Mouse (Mus musculus) forebrain, embryonic 14.5 days (tissue): Measurements from ENCODE around the gene Galntl5. TPM values are rescaled to one million over a fixed set of nuclear protein-coding genes. Genes with fewer than 3 reads are reported as not detected.
"Not testable (repeated sequence)": the region's sequence is repeated elsewhere in the genome, so short reads cannot be mapped to it uniquely, and the experiment has no call there.

Source experiments
- ATAC-seq: fragments of 200-750 bp; cut with Nextera tagmentation; 2 replicates; pipeline ENCODE4 v1.8.0; 2017; ENCODE audit warnings: mild to moderate bottlenecking, moderate library complexity
- DNase-seq: peaks from one replicate; pipeline ENCODE4 v3.0.0-alpha.2; 2015; ENCODE audit warnings: low spot score
- H3K27ac ChIP-seq: fragments of 300-500 bp; sonication (generic); 2 replicates; pipeline ENCODE4 v1.5.1; 2014; ENCODE audit warnings: low read depth, mild to moderate bottlenecking, control low read depth, low read length, moderate library complexity
- H3K27me3 ChIP-seq: fragments of 300-500 bp; sonication (generic); replicated peaks from 2 replicates; pipeline ENCODE4 v1.6.1; 2014; ENCODE audit warnings: low read length, control low read depth, mixed read lengths; ENCODE audit not compliant: control insufficient read depth, insufficient read depth
- H3K36me3 ChIP-seq: fragments of 300-500 bp; sonication (generic); 2 replicates; pipeline ENCODE4 v1.6.1; 2014; ENCODE audit warnings: low read length, control low read depth; ENCODE audit not compliant: control insufficient read depth, insufficient read depth
- H3K4me1 ChIP-seq: fragments of 300-500 bp; sonication (generic); 2 replicates; pipeline ENCODE4 v1.6.1; 2014; ENCODE audit warnings: antibody characterized with exemption, low read length, control low read depth; ENCODE audit not compliant: control insufficient read depth, insufficient read depth
- H3K4me2 ChIP-seq: fragments of 300-500 bp; sonication (generic); 2 replicates; pipeline ENCODE4 v1.6.1; 2014; ENCODE audit warnings: mild to moderate bottlenecking, control low read depth, low read length
- H3K4me3 ChIP-seq: fragments of 300-500 bp; sonication (generic); 2 replicates; pipeline ENCODE4 v1.5.1; 2014; ENCODE audit warnings: low read depth, low read length, control low read depth
- H3K9ac ChIP-seq: fragments of 300-500 bp; sonication (generic); 2 replicates; pipeline ENCODE4 v1.6.1; 2014; ENCODE audit warnings: mild to moderate bottlenecking, low read length, control low read depth, moderate library complexity
- H3K9me3 ChIP-seq: fragments of 300-500 bp; sonication (generic); replicated peaks from 2 replicates; pipeline ENCODE4 v1.6.1; 2016; ENCODE audit warnings: low read length, control low read depth, mixed read lengths; ENCODE audit not compliant: control insufficient read depth
- WGBS: fragments of 180-500 bp; shearing (Covaris S2); extraction: QIAGEN DNeasy Blood & Tissue Kit; methylation state at CpG from one replicate; pipeline ENCODE4 v1.1.7; 2014; 5-methylcytosine and 5-hydroxymethylcytosine counted together
- polyA plus RNA-seq: library from polyadenylated mRNA; unstranded; fragments of >200 nt; fragmentation: Nextera tagmentation; extraction: Ambion mirVana; gene quantifications from 2 replicates; pipeline ENCODE4 v1.2.1, GENCODE M21; 2014

The Galntl5 gene
- polyA plus RNA-seq, 1 experiment from 2014 or later, result not detected

- peak within 1 kb of the TSS; percentile 70 for H3K4me3 ChIP-seq
- H3K9ac ChIP-seq, result peak within 1 kb of the TSS; percentile 81
- DNase-seq (no peak), ATAC-seq (no peak)
- no peaks in the 10 kb centered on the region for H3K27me3 ChIP-seq
- H3K4me2 ChIP-seq, result peak within 1 kb of the TSS; percentile 63
- 89% methylated on average over 3 of the region's 3 CpGs for WGBS
- H3K4me1 ChIP-seq, result peaks cover 5% of the 10 kb centered on the region
- peak within 1 kb of the TSS; percentile 77; the same call in 1 of the 2 replicates for H3K27ac ChIP-seq
- no peaks in the 10 kb centered on the region for H3K9me3 ChIP-seq
- no peaks in the 10 kb centered on the region for H3K36me3 ChIP-seq
These were observed 40.3 kb downstream of the Galntl5 start, which contains the start of gene Galnt11 for GRCm38 (mm10) chr5:25221604-25222003. TSS of gene Galnt11 (plus strand) at chr5:25221904.

DNA sequence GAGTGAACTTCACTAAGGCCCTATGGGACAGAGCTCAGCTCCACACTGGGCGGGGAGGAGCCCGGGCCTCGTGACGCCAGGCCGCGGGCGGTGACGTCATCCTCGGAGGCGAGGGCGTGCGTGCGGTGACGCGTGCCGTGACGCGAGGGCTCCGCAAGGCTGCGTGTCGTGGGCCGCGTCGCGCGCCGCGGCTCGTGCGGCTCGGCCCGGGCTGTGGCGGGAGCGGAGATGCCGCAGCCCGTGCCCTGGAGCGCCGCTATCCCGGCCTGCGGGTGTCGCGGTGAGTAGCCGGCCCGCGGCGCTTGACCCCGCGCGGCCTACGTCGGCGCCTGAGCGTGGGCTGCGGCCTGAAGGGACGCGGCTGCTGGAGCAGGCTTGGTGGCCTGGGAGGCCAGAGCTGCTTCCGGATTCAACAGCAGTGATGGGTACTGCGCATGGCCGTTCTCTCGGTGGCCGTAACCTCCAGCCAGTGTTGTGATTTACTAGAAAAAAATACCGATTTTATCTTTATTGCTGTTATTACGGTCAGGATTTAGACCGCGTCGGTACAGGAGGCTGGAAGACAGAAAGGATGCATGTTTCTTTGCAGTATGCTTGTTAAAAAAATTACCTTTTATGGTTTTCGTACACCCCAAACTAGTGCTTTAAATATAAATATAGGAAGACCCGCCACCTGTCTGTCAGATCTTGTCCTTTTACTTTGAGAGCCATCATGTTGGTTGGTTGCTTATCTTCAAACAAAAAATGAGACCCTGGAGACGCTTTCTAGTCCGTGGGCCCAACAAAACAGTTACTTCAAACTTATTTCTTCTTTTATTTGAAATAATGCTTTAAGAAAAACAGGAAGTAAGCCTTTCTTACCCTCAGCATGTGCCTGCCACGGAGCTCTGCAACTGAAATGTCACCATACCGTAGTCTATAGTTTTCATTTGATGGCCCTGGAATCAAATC is 41.8 kb downstream of the Galntl5 start, which contains the start of gene E130116L18Rik:
TSS of gene E130116L18Rik (minus strand) at position 402 of the 951 bp plus-strand sequence.
- DNase-seq (peak; percentile 87), ATAC-seq (peak; percentile 96)
- H3K4me2 ChIP-seq, result peak within 1 kb of the TSS; percentile 63
- H3K9ac ChIP-seq, result peak within 1 kb of the TSS; percentile 81
- no peaks in the 10 kb centered on the region for H3K27me3 ChIP-seq
- no peaks in the 10 kb centered on the region for H3K36me3 ChIP-seq
- peak within 1 kb of the TSS; percentile 70 for H3K4me3 ChIP-seq
- peaks cover 5% of the 10 kb centered on the region for H3K4me1 ChIP-seq
- WGBS, result 4% methylated on average over 72 of the region's 72 CpGs
- peak within 1 kb of the TSS; percentile 77 for H3K27ac ChIP-seq
- H3K9me3 ChIP-seq, result no peaks in the 10 kb centered on the region

DNA sequence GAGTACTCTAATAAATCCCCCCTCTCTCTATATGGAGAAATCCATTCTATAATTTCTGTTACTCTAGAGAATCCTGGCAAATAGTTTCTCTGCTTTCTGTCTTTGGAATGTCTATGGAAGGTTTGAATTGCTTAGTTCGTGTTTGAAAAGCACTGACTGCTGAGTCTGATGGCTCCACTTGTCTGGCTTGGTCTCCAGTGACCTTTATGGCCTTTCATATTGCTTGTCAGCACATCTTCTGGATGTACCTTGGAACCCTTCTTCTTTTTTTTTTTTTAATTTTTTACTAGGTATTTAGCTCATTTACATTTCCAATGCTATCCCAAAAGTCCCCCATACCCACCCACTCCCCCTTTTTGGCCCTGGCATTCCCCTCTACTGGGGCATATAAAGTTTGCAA is 43.1 kb downstream of the Galntl5 start:
- H3K9me3 ChIP-seq, DNase-seq, H3K4me3 ChIP-seq, H3K9ac ChIP-seq, H3K4me1 ChIP-seq, H3K27ac ChIP-seq, H3K27me3 ChIP-seq, H3K4me2 ChIP-seq, ATAC-seq, H3K36me3 ChIP-seq: not testable (repeated sequence)
- 100% methylated on average over 1 of the region's 1 CpGs for WGBS

- Histone ChIP-seq H3K27ac (no peak overlapping the region), H3K4me1 (no peaks in the 10 kb centered on the region), H3K4me3 (no peak overlapping the region), H3K9ac (no peak overlapping the region), H3K36me3 (peaks cover 7% of the 10 kb centered on the region; the same call in 1 of the 2 replicates), H3K27me3 (no peaks in the 10 kb centered on the region), H3K9me3 (no peaks in the 10 kb centered on the region), H3K4me2 (no peak overlapping the region)
- no peak for DNase-seq
- no peak for ATAC-seq
- WGBS, result 91% methylated on average over 6 of the region's 6 CpGs
These were observed 61.8 kb downstream of the Galntl5 start for GRCm38 (mm10) chr5:25243101-25243500.

DNA sequence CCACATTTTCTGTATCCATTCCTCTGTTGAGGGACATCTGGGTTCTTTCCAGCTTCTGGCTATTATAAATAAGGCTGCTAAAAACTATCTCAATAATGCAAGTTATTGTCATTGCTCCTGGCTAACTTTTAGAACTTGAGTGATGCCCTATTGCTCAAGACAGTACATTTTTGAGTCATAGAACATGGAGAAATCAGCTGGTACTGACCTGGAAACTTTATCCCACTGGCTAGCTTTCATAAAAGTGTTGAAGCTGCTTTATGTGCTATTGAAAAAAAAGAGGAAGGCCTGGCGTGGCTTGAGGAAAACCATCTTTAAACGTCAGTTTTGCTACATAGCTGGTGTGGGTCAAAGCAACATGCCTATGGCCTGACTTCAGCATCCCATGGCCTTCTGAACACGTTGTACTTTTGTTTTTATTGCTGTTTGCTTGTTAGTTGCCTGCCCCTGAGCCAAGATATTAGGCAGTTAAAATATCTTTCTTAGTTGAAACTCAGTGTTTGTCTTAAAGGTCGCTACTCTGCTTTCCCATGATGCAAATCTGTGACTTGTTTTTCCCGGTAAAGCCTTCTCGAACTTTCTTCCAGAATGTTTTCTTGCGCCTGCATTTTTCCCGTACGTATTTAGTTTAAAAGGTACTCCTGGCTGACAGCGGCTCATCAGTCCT is 64.7 kb downstream of the Galntl5 start:
- ATAC-seq (no peak), DNase-seq (no peak)
- Histone ChIP-seq H3K36me3 (peaks cover 26% of the 10 kb centered on the region), H3K4me2 (no peak overlapping the region), H3K9me3 (no peaks in the 10 kb centered on the region), H3K27me3 (no peaks in the 10 kb centered on the region), H3K27ac (no peak overlapping the region), H3K9ac (no peak overlapping the region), H3K4me3 (no peak overlapping the region), H3K4me1 (no peaks in the 10 kb centered on the region)
- WGBS, result 91% methylated on average over 10 of the region's 10 CpGs

DNA sequence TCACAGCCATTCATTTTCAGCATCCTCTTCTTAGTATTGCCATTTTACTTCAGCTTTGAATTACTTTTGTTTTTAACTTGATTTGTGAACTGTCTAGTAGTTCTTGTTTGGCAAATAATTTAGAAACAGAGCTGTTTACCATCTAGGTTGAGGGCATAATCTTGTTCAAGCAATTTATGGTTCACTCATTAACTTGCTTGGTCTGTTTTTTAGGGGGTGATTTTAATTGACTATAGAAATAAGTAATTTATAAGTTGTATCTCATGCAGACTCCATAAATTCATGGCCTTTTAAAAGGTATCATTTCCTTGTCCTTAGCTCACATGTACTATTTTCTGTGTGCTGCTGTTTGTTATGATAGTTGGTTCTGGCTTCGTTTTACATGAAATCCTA is 65.2 kb downstream of the Galntl5 start:
- no peak for DNase-seq
- no peak for ATAC-seq
- Histone ChIP-seq H3K4me3 (no peak overlapping the region), H3K27me3 (no peaks in the 10 kb centered on the region), H3K4me2 (no peak overlapping the region), H3K4me1 (no peaks in the 10 kb centered on the region), H3K36me3 (peaks cover 31% of the 10 kb centered on the region), H3K9me3 (no peaks in the 10 kb centered on the region), H3K9ac (no peak overlapping the region), H3K27ac (no peak overlapping the region)
- 66% methylated on average over 1 of the region's 1 CpGs for WGBS

GRCm38 (mm10) chr5:25247036-25247435 is 65.8 kb downstream of the Galntl5 start:
- no peak for ATAC-seq
- Histone ChIP-seq H3K4me3 (no peak overlapping the region), H3K36me3 (peaks cover 35% of the 10 kb centered on the region), H3K4me2 (no peak overlapping the region), H3K4me1 (no peaks in the 10 kb centered on the region), H3K9ac (no peak overlapping the region), H3K27ac (no peak overlapping the region), H3K9me3 (no peaks in the 10 kb centered on the region), H3K27me3 (no peaks in the 10 kb centered on the region)
- DNase-seq, result no peak
- 83% methylated on average over 3 of the region's 3 CpGs for WGBS

GRCm38 (mm10) chr5:25252423-25252822 is 71.2 kb downstream of the Galntl5 start:
- peaks cover 81% of the 10 kb centered on the region for H3K36me3 ChIP-seq

More at GRCm38 (mm10) chr5:25252423-25252822, 71.2 kb downstream of the Galntl5 start:
- Histone ChIP-seq H3K4me2 (no peak overlapping the region), H3K4me3 (no peak overlapping the region), H3K9me3 (no peaks in the 10 kb centered on the region), H3K9ac (no peak overlapping the region), H3K27ac (no peak overlapping the region), H3K27me3 (no peaks in the 10 kb centered on the region), H3K4me1 (no peaks in the 10 kb centered on the region)
- DNase-seq (no peak), ATAC-seq (no peak)
- 83% methylated on average over 2 of the region's 2 CpGs for WGBS
